Comparison of ENCODE assay signal across 22 mouse cellular contexts in the genomic region with DNA sequence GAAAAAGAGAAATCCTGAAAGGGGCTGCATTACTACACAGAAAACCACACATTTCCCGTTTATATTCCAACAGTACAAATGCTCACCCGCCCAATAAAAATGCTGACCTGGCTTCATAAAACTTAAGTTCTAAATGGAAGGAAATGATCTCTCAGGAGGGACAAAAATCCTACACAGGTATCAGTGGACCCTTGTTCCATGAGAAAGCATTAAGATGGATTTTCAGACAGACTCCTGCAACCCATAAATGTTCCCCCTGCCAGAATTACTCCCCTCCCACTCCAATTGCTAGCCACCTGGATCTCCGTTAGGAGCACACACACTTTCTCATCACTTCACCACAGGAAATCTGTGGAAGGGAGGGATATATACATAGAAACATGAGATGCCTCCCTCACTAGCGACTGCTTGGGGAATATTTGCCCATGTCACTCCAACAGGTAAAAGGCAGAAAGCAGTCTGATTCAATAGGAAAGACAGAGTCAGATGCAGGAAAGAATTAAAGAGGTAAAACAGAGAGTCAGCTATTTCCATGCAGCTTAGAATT.
"Had no signal": no experiment of that assay in that cellular context is flagged by ENCODE, and none has a peak within 500 bp of the region (broad histone marks: within the 10 kb centered on the region; RNA-seq: fewer than 3 reads in every experiment).

No protein-coding gene starts in this region.

- H3K27ac ChIP-seq: intestine, embryonic 15.5 days; left cerebral cortex, adult 2 months; limb, embryonic 15.5 days; liver, embryonic 14.5 days; macrophage; midbrain, embryonic 12.5 days; midbrain, embryonic 15.5 days; neural tube, embryonic 13.5 days; stomach, embryonic 15.5 days had no signal

- H3K27me3 ChIP-seq: intestine, embryonic 15.5 days; limb, embryonic 15.5 days; midbrain, embryonic 12.5 days; midbrain, embryonic 15.5 days; neural tube, embryonic 13.5 days; stomach, embryonic 15.5 days had no signal

- H3K4me2 ChIP-seq: intestine, embryonic 15.5 days; limb, embryonic 15.5 days; liver, embryonic 11.5 days; lung, embryonic 14.5 days; midbrain, embryonic 12.5 days; midbrain, embryonic 15.5 days; neural tube, embryonic 13.5 days; stomach, embryonic 15.5 days had no signal

- DNase-seq: kidney, adult 11 months; kidney, adult 8-10 months; kidney, postnatal 36 days; layer of hippocampus, postnatal 36 days; liver, postnatal 0 days; lung, embryonic 14.5 days; retina, postnatal 1 day; right cerebral cortex, postnatal 25 days; spleen, adult 18-20 months; thymus, postnatal 25 days had no signal

- ATAC-seq: intestine, embryonic 15.5 days; liver, postnatal 0 days; lung, postnatal 0 days; midbrain, embryonic 15.5 days had no signal

- H3K9me3 ChIP-seq: intestine, embryonic 15.5 days; limb, embryonic 15.5 days; midbrain, embryonic 15.5 days; stomach, embryonic 15.5 days had no signal

- H3K36me3 ChIP-seq: intestine, embryonic 15.5 days; midbrain, embryonic 15.5 days had no signal

- H3K4me3 ChIP-seq: intestine, embryonic 15.5 days; left cerebral cortex, adult 2 months; limb, embryonic 15.5 days; midbrain, embryonic 12.5 days; midbrain, embryonic 15.5 days; myocyte; neural tube, embryonic 13.5 days; stomach, embryonic 15.5 days had no signal

- H3K4me1 ChIP-seq: intestine, embryonic 15.5 days; limb, embryonic 15.5 days; midbrain, embryonic 12.5 days; stomach, embryonic 15.5 days had no signal

- H3K9ac ChIP-seq: intestine, embryonic 15.5 days; limb, embryonic 15.5 days; liver, embryonic 14.5 days; liver, postnatal 0 days; lung, embryonic 14.5 days; midbrain, embryonic 12.5 days; midbrain, embryonic 15.5 days; neural tube, embryonic 13.5 days; stomach, embryonic 15.5 days had no signal
